Mouse (Mus musculus) limb, embryonic 12.5 days (tissue): ENCODE measurements around the gene Cab39l. TPM values are rescaled to one million over a fixed set of nuclear protein-coding genes. Genes with fewer than 3 reads are reported as not detected.

ENCODE experiments used
- ATAC-seq: fragments of 200-750 bp; cut with Nextera tagmentation; 2 replicates; pipeline ENCODE4 v1.8.0; 2017; ENCODE audit warnings: low read depth, moderate TSS enrichment; ENCODE audit not compliant: insufficient number of reproducible peaks, insufficient read depth, low FRiP score, low TSS enrichment
- H3K27ac ChIP-seq: fragments of 300-500 bp; sonication (generic); 2 replicates; pipeline ENCODE4 v1.5.1; 2016; ENCODE audit warnings: mild to moderate bottlenecking, moderate library complexity
- H3K27me3 ChIP-seq: fragments of 300-500 bp; sonication (generic); 2 replicates; pipeline ENCODE4 v1.6.1; 2016; ENCODE audit warnings: mild to moderate bottlenecking, moderate library complexity
- H3K36me3 ChIP-seq: fragments of 300-500 bp; sonication (generic); 2 replicates; pipeline ENCODE4 v1.6.1; 2016; ENCODE audit warnings: mild to moderate bottlenecking, moderate library complexity
- H3K4me1 ChIP-seq: fragments of 300-500 bp; sonication (generic); replicated peaks from 2 replicates; pipeline ENCODE4 v1.6.1; 2016
- H3K4me2 ChIP-seq: fragments of 300-500 bp; sonication (generic); 2 replicates; pipeline ENCODE4 v1.6.1; 2016; ENCODE audit warnings: mild to moderate bottlenecking, moderate library complexity
- H3K4me3 ChIP-seq: fragments of 300-500 bp; sonication (generic); replicated peaks from 2 replicates; pipeline ENCODE4 v1.5.1; 2016; ENCODE audit warnings: mild to moderate bottlenecking
- H3K9ac ChIP-seq: fragments of 300-500 bp; sonication (generic); replicated peaks from 2 replicates; pipeline ENCODE4 v1.6.1; 2016; ENCODE audit warnings: mild to moderate bottlenecking, moderate library complexity
- H3K9me3 ChIP-seq: fragments of 300-500 bp; sonication (generic); 2 replicates; pipeline ENCODE4 v1.6.1; 2016; ENCODE audit warnings: mild to moderate bottlenecking, moderate library complexity
- WGBS: fragments of 180-500 bp; shearing (Covaris S2); methylation state at CpG from one replicate; pipeline ENCODE4 v1.1.7; 2016; 5-methylcytosine and 5-hydroxymethylcytosine counted together
- polyA plus RNA-seq: library from polyadenylated mRNA; unstranded; fragments of >200 nt; fragmentation: Nextera tagmentation; extraction: Ambion mirVana; gene quantifications from 2 replicates; pipeline ENCODE4 v1.2.1, GENCODE M21; 2016

Cab39l gene
- polyA plus RNA-seq, 1 experiment from 2014 or later, result 40.9 TPM

- ATAC-seq, result no peak
- H3K4me1 ChIP-seq, result no peaks in the 10 kb centered on the region
- no peak overlapping the region for H3K4me2 ChIP-seq
- no peaks in the 10 kb centered on the region for H3K9me3 ChIP-seq
- WGBS, result 86% methylated on average over 6 of the region's 6 CpGs
- no peak overlapping the region for H3K27ac ChIP-seq
- H3K27me3 ChIP-seq, result no peaks in the 10 kb centered on the region
- no peak overlapping the region for H3K9ac ChIP-seq
- peaks cover 38% of the 10 kb centered on the region for H3K36me3 ChIP-seq
- H3K4me3 ChIP-seq, result no peak overlapping the region
These were observed 126.0 kb downstream of the Cab39l start for GRCm38 (mm10) chr14:59566756-59567155.

- Histone ChIP-seq H3K9me3 (no peaks in the 10 kb centered on the region), H3K27me3 (no peaks in the 10 kb centered on the region), H3K4me3 (no peak overlapping the region), H3K9ac (no peak overlapping the region), H3K4me2 (no peak overlapping the region), H3K27ac (no peak overlapping the region), H3K4me1 (no peaks in the 10 kb centered on the region), H3K36me3 (peaks cover 37% of the 10 kb centered on the region)
- ATAC-seq, result no peak
- WGBS, result 88% methylated on average over 5 of the region's 5 CpGs
These were observed 135.6 kb downstream of the Cab39l start for GRCm38 (mm10) chr14:59576385-59576784.

GRCm38 (mm10) chr14:59590614-59591013, 149.8 kb downstream of the Cab39l start:
- no peak overlapping the region for H3K4me3 ChIP-seq
- H3K36me3 ChIP-seq, result peaks cover 64% of the 10 kb centered on the region
- H3K27me3 ChIP-seq, result no peaks in the 10 kb centered on the region
- 90% methylated on average over 1 of the region's 1 CpGs for WGBS
- no peak for ATAC-seq
- H3K27ac ChIP-seq, result no peak overlapping the region
- H3K4me1 ChIP-seq, result no peaks in the 10 kb centered on the region
- no peak overlapping the region for H3K4me2 ChIP-seq
- H3K9me3 ChIP-seq, result no peaks in the 10 kb centered on the region
- no peak overlapping the region for H3K9ac ChIP-seq

- peaks cover 51% of the 10 kb centered on the region for H3K36me3 ChIP-seq
- ATAC-seq, result no peak
- WGBS, result 85% methylated on average over 8 of the region's 8 CpGs
These were observed 151.1 kb downstream of the Cab39l start for GRCm38 (mm10) chr14:59591901-59592300.

DNA sequence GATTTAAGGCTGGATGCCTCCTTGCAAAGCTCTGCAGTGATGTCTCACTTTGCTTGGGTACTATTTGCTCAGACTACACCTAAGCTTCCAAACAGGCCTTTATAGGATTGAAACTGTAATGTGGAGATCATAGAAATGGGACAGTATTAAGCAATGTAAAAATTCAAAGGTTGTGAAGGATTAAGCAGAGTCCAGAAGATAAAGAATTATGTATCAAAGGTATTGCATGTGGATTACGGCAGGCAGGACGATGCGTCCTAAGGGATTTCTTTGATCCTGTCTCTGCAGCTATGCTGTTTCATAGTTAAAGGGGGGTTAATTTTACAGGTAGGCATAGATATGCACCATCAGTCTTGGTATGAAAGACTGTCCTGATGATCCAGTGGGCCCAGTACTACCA, 151.8 kb downstream of the Cab39l start:
- no peaks in the 10 kb centered on the region for H3K9me3 ChIP-seq
- H3K4me2 ChIP-seq, result no peak overlapping the region
- H3K36me3 ChIP-seq, result peaks cover 51% of the 10 kb centered on the region
- H3K9ac ChIP-seq, result no peak overlapping the region
- WGBS, result 95% methylated on average over 3 of the region's 3 CpGs
- no peak overlapping the region for H3K4me3 ChIP-seq
- no peak for ATAC-seq
- H3K27ac ChIP-seq, result no peak overlapping the region
- H3K4me1 ChIP-seq, result peaks cover 9% of the 10 kb centered on the region
- H3K27me3 ChIP-seq, result no peaks in the 10 kb centered on the region

More at GRCm38 (mm10) chr14:59591901-59592300, 151.1 kb downstream of the Cab39l start:
- Histone ChIP-seq H3K9ac (no peak overlapping the region), H3K27me3 (no peaks in the 10 kb centered on the region), H3K4me2 (no peak overlapping the region), H3K4me3 (no peak overlapping the region), H3K9me3 (no peaks in the 10 kb centered on the region), H3K4me1 (peaks cover 4% of the 10 kb centered on the region), H3K27ac (no peak overlapping the region)

- no peak for ATAC-seq
- WGBS, result 94% methylated on average over 3 of the region's 3 CpGs
These were observed 154.2 kb downstream of the Cab39l start for GRCm38 (mm10) chr14:59594988-59595387.

DNA sequence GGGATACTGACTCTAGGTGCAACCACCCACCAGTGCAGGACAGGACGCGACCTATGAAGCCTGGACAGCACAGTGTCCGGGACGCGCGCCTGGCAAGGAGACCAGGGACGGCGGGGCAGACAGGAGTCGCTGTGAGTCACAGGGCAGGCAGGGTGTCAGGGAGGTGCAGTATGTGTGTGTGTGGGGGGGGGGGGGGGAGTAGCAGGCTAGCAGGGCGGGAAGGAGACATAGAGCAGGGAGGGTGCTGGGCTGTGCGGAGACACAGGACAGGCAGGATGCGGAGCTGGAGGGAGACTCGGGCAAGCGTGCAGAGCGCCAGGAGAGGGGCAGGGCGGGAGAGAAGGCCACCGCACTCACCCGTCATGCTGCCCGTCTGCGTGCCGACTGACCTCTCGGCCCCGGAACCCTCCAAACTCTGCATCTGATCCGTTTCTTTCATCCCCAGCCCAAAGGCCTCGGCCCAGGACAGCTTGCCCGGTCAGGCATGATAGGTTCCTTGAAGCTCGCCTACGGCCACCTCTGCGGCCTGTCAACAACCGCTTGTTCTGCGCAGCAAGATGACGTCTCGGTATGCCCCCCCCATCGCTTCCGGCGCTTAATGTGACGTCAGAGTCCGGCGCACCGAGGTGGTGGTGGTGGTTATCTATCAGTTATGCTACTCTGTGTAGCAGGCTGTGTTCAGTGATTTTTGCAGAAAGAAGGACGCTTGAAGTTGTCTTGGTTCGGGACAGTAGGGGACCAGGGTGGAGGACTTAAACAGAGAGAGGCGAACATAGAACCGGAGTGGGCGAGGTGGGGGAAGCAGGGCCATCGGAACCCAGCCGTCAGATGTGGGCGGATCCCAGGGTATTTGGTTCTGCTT, 156.9 kb downstream of the Cab39l start, which contains the start of gene Cdadc1:
Gene Cdadc1 (minus strand): TSS at position 562 of the 862 bp plus-strand sequence.
- Histone ChIP-seq H3K9me3 (no peaks in the 10 kb centered on the region), H3K4me3 (peak within 1 kb of the TSS; percentile 89), H3K9ac (peak within 1 kb of the TSS; percentile 80), H3K4me1 (peaks cover 9% of the 10 kb centered on the region), H3K4me2 (peak within 1 kb of the TSS; percentile 98), H3K27me3 (0 out of 2 replicates have a peak, but pooled peaks cover under 1% of the 10 kb centered on the region), H3K27ac (peak within 1 kb of the TSS; percentile 18; the same call in 1 of the 2 replicates), H3K36me3 (peaks cover 14% of the 10 kb centered on the region; the same call in 1 of the 2 replicates)
- WGBS, result under 1% methylated on average over 42 of the region's 48 CpGs
- peak; percentile 78 for ATAC-seq

More at GRCm38 (mm10) chr14:59594988-59595387, 154.2 kb downstream of the Cab39l start:
- H3K4me1 ChIP-seq, result peaks cover 9% of the 10 kb centered on the region
- H3K27me3 ChIP-seq, result no peaks in the 10 kb centered on the region
- peaks cover 29% of the 10 kb centered on the region; the same call in 1 of the 2 replicates for H3K36me3 ChIP-seq
- H3K27ac ChIP-seq, result no peak overlapping the region
- no peaks in the 10 kb centered on the region for H3K9me3 ChIP-seq
- H3K4me2 ChIP-seq, result no peak overlapping the region
- H3K4me3 ChIP-seq, result no peak overlapping the region
- no peak overlapping the region for H3K9ac ChIP-seq

GRCm38 (mm10) chr14:59598260-59598627, 157.5 kb downstream of the Cab39l start:
- peak overlapping the region; percentile 80 for H3K9ac ChIP-seq
- peaks cover 10% of the 10 kb centered on the region; the same call in 1 of the 2 replicates for H3K36me3 ChIP-seq
- WGBS, result 2% methylated on average over 8 of the region's 8 CpGs
- H3K4me3 ChIP-seq, result peak overlapping the region; percentile 89
- no peak for ATAC-seq
- peak overlapping the region; percentile 98 for H3K4me2 ChIP-seq
- H3K4me1 ChIP-seq, result peaks cover 9% of the 10 kb centered on the region
- no peaks in the 10 kb centered on the region for H3K9me3 ChIP-seq
- H3K27me3 ChIP-seq, result peaks cover 7% of the 10 kb centered on the region; the same call in 1 of the 2 replicates
- H3K27ac ChIP-seq, result peak overlapping the region; percentile 18; the same call in 1 of the 2 replicates

GRCm38 (mm10) chr14:59604002-59604645, 163.4 kb downstream of the Cab39l start:
- Histone ChIP-seq H3K9me3 (no peaks in the 10 kb centered on the region), H3K4me3 (no peak overlapping the region), H3K27ac (no peak overlapping the region), H3K36me3 (no peaks in the 10 kb centered on the region), H3K9ac (no peak overlapping the region), H3K4me2 (no peak overlapping the region), H3K4me1 (peaks cover 4% of the 10 kb centered on the region; the same call in 1 of the 2 replicates), H3K27me3 (peaks cover 14% of the 10 kb centered on the region; the same call in 1 of the 2 replicates)
- WGBS, result 72% methylated on average over 5 of the region's 5 CpGs
- no peak for ATAC-seq

DNA sequence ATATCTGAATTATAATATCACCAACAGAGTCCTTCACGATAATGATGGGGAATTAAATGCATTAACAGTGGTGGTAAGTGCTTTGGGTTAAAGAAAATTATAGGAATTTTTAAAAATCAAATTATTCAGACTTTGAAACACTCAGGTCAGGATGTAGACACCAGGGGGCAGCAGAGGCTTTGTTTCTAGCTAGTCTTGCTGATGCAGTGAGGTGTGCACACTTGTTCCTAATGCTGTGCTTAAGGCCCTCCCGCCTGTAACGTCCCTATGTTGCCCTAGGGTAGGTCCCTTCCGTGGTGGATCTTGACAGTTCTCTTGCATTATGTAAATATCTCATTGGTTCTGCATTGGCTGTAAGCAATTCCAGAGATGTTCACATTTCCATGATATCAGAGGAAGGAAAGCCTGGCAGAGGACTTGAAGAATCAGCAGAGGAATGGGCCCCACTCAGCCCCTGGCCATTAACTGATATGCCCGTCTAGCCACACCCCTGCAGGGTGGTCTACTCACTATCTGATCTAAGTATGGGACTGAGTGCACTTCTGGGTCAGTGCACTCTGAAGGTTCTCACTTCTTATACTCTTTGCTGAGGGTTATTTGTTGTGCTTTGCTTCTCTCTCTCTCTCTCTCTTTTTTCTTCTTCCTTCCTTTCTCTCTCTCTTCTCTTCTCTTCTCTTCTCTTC, 165.0 kb downstream of the Cab39l start:
- Histone ChIP-seq H3K4me1 (peaks cover 4% of the 10 kb centered on the region; the same call in 1 of the 2 replicates), H3K36me3 (no peaks in the 10 kb centered on the region), H3K27ac (no peak overlapping the region), H3K9ac (no peak overlapping the region), H3K4me2 (no peak overlapping the region), H3K27me3 (peaks cover 14% of the 10 kb centered on the region; the same call in 1 of the 2 replicates), H3K4me3 (no peak overlapping the region), H3K9me3 (no peaks in the 10 kb centered on the region)
- 28% methylated on average over 5 of the region's 5 CpGs for WGBS
- ATAC-seq, result no peak
